Mouse (Mus musculus) lung, adult 2 months (tissue): ENCODE results near the gene Rassf5.

ENCODE experiments used
- CTCF ChIP-seq: fragments of 200-500 bp; IDR thresholded peaks from 2 replicates; pipeline ENCODE4 v1.5.1; 2011; ENCODE audit warnings: mild to moderate bottlenecking, low read length, control low read depth; ENCODE audit not compliant: insufficient read depth
- POLR2A ChIP-seq: fragments of 200-500 bp; IDR thresholded peaks from 2 replicates; pipeline ENCODE4 v1.6.1; 2011; ENCODE audit warnings: low read depth, mild to moderate bottlenecking, control low read depth, low read length, borderline replicate concordance; ENCODE audit errors: extremely low read depth

DNA sequence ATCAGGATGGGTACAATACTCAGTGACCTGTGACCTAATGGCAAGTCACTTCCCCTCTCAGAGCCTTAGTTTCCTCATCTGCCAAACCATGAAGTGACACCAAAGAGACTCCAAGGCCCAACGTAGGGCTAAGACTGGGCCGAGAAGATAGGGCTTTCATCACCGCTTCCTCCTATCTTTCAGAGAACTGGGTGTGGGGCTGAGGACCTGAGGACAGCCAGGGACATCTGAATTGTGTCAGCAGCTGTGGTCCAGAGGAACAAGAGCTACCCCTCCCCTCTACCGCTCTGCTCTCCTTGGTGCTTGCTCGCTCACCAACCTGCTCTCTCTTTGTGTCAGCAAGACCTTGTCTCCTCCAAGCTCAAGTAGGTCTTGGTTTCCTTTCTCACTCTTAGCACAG lies 56.4 kb downstream of the Rassf5 start:
- TF ChIP-seq POLR2A (no peak), CTCF (no peak)
